ENCODE assay signal across 16 mouse cellular contexts in genomic region chr13:63885532-63885949, GRCm38 (mm10).
DNase-seq lines count a peak whose midpoint lies in the region; ATAC-seq and TF ChIP-seq lines count a peak whose summit lies in the region.
"Had no signal": no experiment of that assay in that cellular context is flagged by ENCODE, and none has a peak within 500 bp of the region (broad histone marks: within the 10 kb centered on the region; RNA-seq: fewer than 3 reads in every experiment).

No protein-coding gene starts in this region.

- H3K4me1 ChIP-seq in kidney, postnatal 0 days (replicated peaks; ENCODE audit: insufficient read depth, low read length) = no peaks in the 10 kb centered on the region
- peaks cover 14 to 34% of the 10 kb centered on the region in 2 experiments for H3K4me1 ChIP-seq in CH12.LX (ENCODE audit: control insufficient read depth in 1 of 2, insufficient read depth in 2 of 2)
- H3K4me1 ChIP-seq in intestine, embryonic 14.5 days (replicated peaks; ENCODE audit: control insufficient read depth, insufficient read depth, low read length) = no peaks in the 10 kb centered on the region
- no peaks in the 10 kb centered on the region for H3K4me1 ChIP-seq in hindbrain, embryonic 13.5 days (replicated peaks)

- in situ Hi-C loops in CH12.LX (cut with MboI; ENCODE audit: low pct_ligation_motif_present, low pct_unique_long_range_greater_than_20kb, low sequenced_read_pairs) = no loop called here

- dilution Hi-C loops in CH12.LX (cut with MboI; ENCODE audit: extremely low pct_ligation_motif_present, extremely low pct_unique_long_range_greater_than_20kb, low sequenced_read_pairs) = no loop called here

- TF ChIP-seq CTCF in kidney, postnatal 0 days (IDR thresholded peaks at IDR 0.05; ENCODE audit: low read depth) = no peak
- TF ChIP-seq CTCF in CH12.LX (conservative IDR thresholded peaks at IDR 0.05 in 1 of 2, IDR thresholded peaks at IDR 0.05 in 1 of 2; ENCODE audit: low read depth in 2 of 2, low read length in 2 of 2) = no peak

- no peak overlapping the region for H3K4me3 ChIP-seq in kidney, postnatal 0 days (replicated peaks; ENCODE audit: low read depth, low read length)
- no peak overlapping the region for H3K4me3 ChIP-seq in CH12.LX (replicated peaks in 1 of 3; ENCODE audit: low read depth in 2 of 3, low read length in 2 of 3, poor library complexity in 1 of 3)
- no peak overlapping the region for H3K4me3 ChIP-seq in intestine, embryonic 14.5 days (ENCODE audit: low read depth, low read length)
- no peak overlapping the region for H3K4me3 ChIP-seq in hindbrain, embryonic 13.5 days

- no peaks in the 10 kb centered on the region for H3K9me3 ChIP-seq in kidney, postnatal 0 days (replicated peaks; ENCODE audit: low read length)
- H3K9me3 ChIP-seq in CH12.LX (replicated peaks; ENCODE audit: low read length) = no peaks in the 10 kb centered on the region
- no peaks in the 10 kb centered on the region for H3K9me3 ChIP-seq in intestine, embryonic 14.5 days (ENCODE audit: control insufficient read depth, low read length)
- no peaks in the 10 kb centered on the region for H3K9me3 ChIP-seq in hindbrain, embryonic 13.5 days

- no peak overlapping the region for H3K9ac ChIP-seq in kidney, postnatal 0 days (ENCODE audit: low read depth, low read length)
- peak overlapping the region; percentile 50; the same call in 1 of the 2 replicates for H3K9ac ChIP-seq in CH12.LX (ENCODE audit: insufficient read depth, low read depth)
- no peak overlapping the region for H3K9ac ChIP-seq in intestine, embryonic 14.5 days (ENCODE audit: low read length)
- H3K9ac ChIP-seq in hindbrain, embryonic 13.5 days = no peak overlapping the region

- no peak overlapping the region for H3K4me2 ChIP-seq in kidney, postnatal 0 days (ENCODE audit: low read length)
- H3K4me2 ChIP-seq in CH12.LX (ENCODE audit: insufficient read depth, low read depth, poor library complexity, severe bottlenecking) = peak overlapping the region; percentile 82
- H3K4me2 ChIP-seq in intestine, embryonic 14.5 days (ENCODE audit: low read length) = no peak overlapping the region
- no peak overlapping the region for H3K4me2 ChIP-seq in hindbrain, embryonic 13.5 days

- TF ChIP-seq POLR2A in CH12.LX (IDR thresholded peaks at IDR 0.05; ENCODE audit: low read depth, low read length) = no peak

- H3K27me3 ChIP-seq in kidney, postnatal 0 days (ENCODE audit: insufficient read depth, low read length) = no peaks in the 10 kb centered on the region
- no peaks in the 10 kb centered on the region for H3K27me3 ChIP-seq in CH12.LX (replicated peaks)
- no peaks in the 10 kb centered on the region for H3K27me3 ChIP-seq in intestine, embryonic 14.5 days (replicated peaks; ENCODE audit: control insufficient read depth, insufficient read depth, low read length)
- no peaks in the 10 kb centered on the region for H3K27me3 ChIP-seq in hindbrain, embryonic 13.5 days
- H3K27me3 ChIP-seq: Patski had no signal

- no peaks in the 10 kb centered on the region for H3K36me3 ChIP-seq in kidney, postnatal 0 days (ENCODE audit: insufficient read depth, low read length)
- peaks cover 9 to 50% of the 10 kb centered on the region in 2 experiments for H3K36me3 ChIP-seq in CH12.LX (replicated peaks in 1 of 2; ENCODE audit: control insufficient read depth in 1 of 2, insufficient read depth in 1 of 2, low read length in 1 of 2)
- H3K36me3 ChIP-seq in intestine, embryonic 14.5 days (ENCODE audit: control insufficient read depth, insufficient read depth, low read length) = no peaks in the 10 kb centered on the region; the same call in 1 of the 2 replicates
- H3K36me3 ChIP-seq in hindbrain, embryonic 13.5 days = peaks cover 5% of the 10 kb centered on the region; the same call in 1 of the 2 replicates

- TF ChIP-seq RAD21 in CH12.LX (IDR thresholded peaks at IDR 0.05; ENCODE audit: low read depth, low read length) = no peak

- no peak for ATAC-seq in kidney, postnatal 0 days (replicated peaks; ENCODE audit: low FRiP score, low read depth)
- ATAC-seq in intestine, embryonic 14.5 days (replicated peaks; ENCODE audit: low FRiP score, low TSS enrichment, low read depth) = no peak
- ATAC-seq in megakaryocyte progenitor cell, adult 5-6 weeks (replicated peaks; ENCODE audit: poor library complexity) = peak; percentile 81
- no peak for ATAC-seq in hindbrain, embryonic 13.5 days (ENCODE audit: low FRiP score)
- no peak; the same call in 1 of the 2 replicates for ATAC-seq in erythroblast, adult 5-6 weeks (replicated peaks; ENCODE audit: low FRiP score, poor library complexity, severe bottlenecking)
- ATAC-seq: Patski had no signal

- peak; percentile 61 for DNase-seq in kidney, postnatal 0 days (ENCODE audit: low spot score)
- DNase-seq in kidney, postnatal 25 days = no peak
- DNase-seq in CH12.LX (ENCODE audit: extremely low read depth) = no peak
- DNase-seq in intestine, embryonic 14.5 days (ENCODE audit: low spot score) = no peak
- no peak for DNase-seq in spleen, postnatal 10 days (ENCODE audit: low spot score in 2 of 2)
- DNase-seq: adrenal gland, adult 8-10 months; embryo, embryonic 11 days; heart, adult 18-20 months; heart, postnatal 10 days; kidney, adult 11 months; spleen, adult 18-20 months; thymus, adult 2 months had no signal

- H3K79me2 ChIP-seq in CH12.LX (replicated peaks; ENCODE audit: control insufficient read depth, extremely low read depth, insufficient read depth, poor library complexity, severe bottlenecking) = peaks cover 4% of the 10 kb centered on the region; the same call in 1 of the 2 replicates

- no peak for TF ChIP-seq EP300 in CH12.LX (IDR thresholded peaks at IDR 0.05; ENCODE audit: low read length)

- WGBS in kidney, postnatal 0 days = 49% methylated on average over 3 of the region's 3 CpGs
- 48% methylated on average over 3 of the region's 3 CpGs for WGBS in intestine, embryonic 14.5 days
- 69% methylated on average over 3 of the region's 3 CpGs for WGBS in hindbrain, embryonic 13.5 days

- H3K27ac ChIP-seq in kidney, postnatal 0 days = peak overlapping the region; percentile 19; the same call in 1 of the 2 replicates
- H3K27ac ChIP-seq in CH12.LX (ENCODE audit: insufficient read depth, low read depth) = 0 out of 2 replicates have a peak overlapping the region, but pooled peaks have one; percentile 55
- H3K27ac ChIP-seq in intestine, embryonic 14.5 days (ENCODE audit: low read depth) = 0 out of 2 replicates have a peak overlapping the region, but pooled peaks have one; percentile 19
- H3K27ac ChIP-seq in hindbrain, embryonic 13.5 days = no peak overlapping the region

TF ChIP-seq in CH12.LX, 34 proteins besides CTCF, POLR2A, EP300 and RAD21:
- no peak for TF ChIP-seq POLR2AphosphoS2 (IDR thresholded peaks at IDR 0.05; ENCODE audit: low read depth, low read length)
- no peak for TF ChIP-seq UBTF (IDR thresholded peaks at IDR 0.05; ENCODE audit: low read depth, low read length)
- no peak for TF ChIP-seq NRF1 (IDR thresholded peaks at IDR 0.05; ENCODE audit: low read depth, low read length)
- no peak for TF ChIP-seq MAX (IDR thresholded peaks at IDR 0.05; ENCODE audit: low read length)
- no peak for TF ChIP-seq NELFE (IDR thresholded peaks at IDR 0.05; ENCODE audit: low read depth, low read length)
- TF ChIP-seq ZKSCAN1 (IDR thresholded peaks at IDR 0.05; ENCODE audit: borderline replicate concordance, low read depth, low read length) = no peak
- TF ChIP-seq CHD1 (IDR thresholded peaks at IDR 0.05; ENCODE audit: low read depth, low read length) = no peak
- TF ChIP-seq USF1 (IDR thresholded peaks at IDR 0.05; ENCODE audit: low read depth, low read length) = no peak
- no peak for TF ChIP-seq JUND (conservative IDR thresholded peaks at IDR 0.05; ENCODE audit: low read depth, low read length)
- TF ChIP-seq ZMIZ1 (IDR thresholded peaks at IDR 0.05; ENCODE audit: low read depth, low read length) = no peak
- no peak for TF ChIP-seq IRF4 (IDR thresholded peaks at IDR 0.05; ENCODE audit: low read depth, low read length)
- no peak for TF ChIP-seq ZNF384 (IDR thresholded peaks at IDR 0.05; ENCODE audit: low read depth, low read length)
- no peak for TF ChIP-seq GABPA (IDR thresholded peaks at IDR 0.05; ENCODE audit: insufficient replicate concordance, low read depth, low read length)
- TF ChIP-seq MEF2A (IDR thresholded peaks at IDR 0.05; ENCODE audit: borderline replicate concordance, low read depth, low read length) = no peak
- TF ChIP-seq MYC (IDR thresholded peaks at IDR 0.05; ENCODE audit: low read depth, low read length) = no peak
- TF ChIP-seq ETS1 (conservative IDR thresholded peaks at IDR 0.05; ENCODE audit: low read depth, low read length) = no peak
- TF ChIP-seq MAFK (IDR thresholded peaks at IDR 0.05; ENCODE audit: insufficient replicate concordance, low read length) = no peak
- TF ChIP-seq KAT2A (IDR thresholded peaks at IDR 0.05; ENCODE audit: insufficient replicate concordance, low read length) = no peak
